Mouse (Mus musculus): ENCODE results near the gene Vamp8.

Vamp8 gene

GRCm38 (mm10) chr6:72389941-72390771 lies at the start of gene Vamp8:
Vamp8 (minus strand) TSS chr6:72390703.
- peak; percentile 38 for DNase-seq

GRCm38 (mm10) chr6:72439355-72440185 lies 49.1 kb upstream of the Vamp8 start, which contains the start of gene Mat2a:
Mat2a (minus strand) TSS chr6:72439558.
- DNase-seq: peak; percentile 96

GRCm38 (mm10) chr6:72438862-72439354 lies 48.4 kb upstream of the Vamp8 start:
- peak; percentile 94 for DNase-seq

GRCm38 (mm10) chr6:72438226-72438625 lies 47.7 kb upstream of the Vamp8 start:
- no peak for DNase-seq

GRCm38 (mm10) chr6:72432153-72432552 lies 41.6 kb upstream of the Vamp8 start:
- DNase-seq: no peak

- no peak for DNase-seq
Measured at GRCm38 (mm10) chr6:72430989-72431921, 40.8 kb upstream of the Vamp8 start.

GRCm38 (mm10) chr6:72429061-72429842 lies 38.7 kb upstream of the Vamp8 start:
- DNase-seq: no peak

- peak; percentile 42 for DNase-seq
Measured at GRCm38 (mm10) chr6:72428036-72428435, 37.5 kb upstream of the Vamp8 start.

GRCm38 (mm10) chr6:72425646-72426045 lies 35.1 kb upstream of the Vamp8 start:
- DNase-seq: no peak

GRCm38 (mm10) chr6:72420901-72421300 lies 30.4 kb upstream of the Vamp8 start:
- no peak for DNase-seq

GRCm38 (mm10) chr6:72419806-72420205 lies 29.3 kb upstream of the Vamp8 start:
- DNase-seq: no peak

- no peak for DNase-seq
Measured at GRCm38 (mm10) chr6:72418279-72418678, 27.8 kb upstream of the Vamp8 start.

GRCm38 (mm10) chr6:72415964-72416772 lies 25.7 kb upstream of the Vamp8 start:
- DNase-seq: no peak

- DNase-seq: no peak
Measured at GRCm38 (mm10) chr6:72415181-72415580, 24.7 kb upstream of the Vamp8 start.

GRCm38 (mm10) chr6:72414076-72414756 lies 23.7 kb upstream of the Vamp8 start, which contains the start of gene Ggcx:
Ggcx (plus strand) TSS chr6:72414308.
- peak; percentile 93 for DNase-seq

- DNase-seq: no peak
Measured at GRCm38 (mm10) chr6:72410518-72410917, 20.0 kb upstream of the Vamp8 start.

- no peak for DNase-seq
Measured at GRCm38 (mm10) chr6:72410003-72410402, 19.5 kb upstream of the Vamp8 start.

- no peak for DNase-seq
Measured at GRCm38 (mm10) chr6:72409567-72409966, 19.1 kb upstream of the Vamp8 start.

- DNase-seq: peak; percentile 83
Measured at GRCm38 (mm10) chr6:72407119-72407518, 16.6 kb upstream of the Vamp8 start.

GRCm38 (mm10) chr6:72405356-72405755 lies 14.9 kb upstream of the Vamp8 start:
- DNase-seq: no peak

Data from layer of hippocampus, adult 9-11 months (tissue).